In the genomic region with DNA sequence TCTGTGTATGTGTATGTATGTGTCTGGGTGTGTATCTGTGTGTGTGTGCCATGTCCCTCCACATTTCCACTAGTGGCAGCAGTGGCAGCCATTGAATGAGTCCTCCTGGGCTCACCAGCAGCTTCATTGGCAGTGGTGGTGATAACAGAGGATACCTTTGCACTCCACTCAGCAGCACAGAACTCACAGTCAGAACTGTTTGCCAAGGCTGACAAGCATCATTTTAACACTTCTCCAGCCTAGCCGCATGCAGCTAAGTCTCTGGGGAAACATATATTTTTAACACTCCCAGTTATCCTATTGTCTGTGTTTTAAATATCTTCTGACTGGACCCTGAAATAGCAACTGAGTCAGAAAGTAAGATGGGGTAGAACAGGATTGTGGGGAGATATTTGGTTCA, we compare ENCODE assay signal across 19 mouse cellular contexts. TPM values are rescaled to one million over a fixed set of nuclear protein-coding genes. Genes with fewer than 3 reads are reported as not detected.
DNase-seq lines count a peak whose midpoint lies in the region; ATAC-seq lines count a peak whose summit lies in the region.
"Had no signal": no experiment of that assay in that cellular context is flagged by ENCODE, and none has a peak within 500 bp of the region (broad histone marks: within the 10 kb centered on the region; RNA-seq: fewer than 3 reads in every experiment).

No protein-coding gene starts in this region.

- peak; percentile 76 for ATAC-seq in frontal cortex, adult (ENCODE audit: low TSS enrichment)
- ATAC-seq in hindbrain, embryonic 14.5 days (ENCODE audit: low FRiP score) = 0 out of 2 replicates have a peak, but pooled peaks have one; percentile 18
- ATAC-seq in neural tube, embryonic 13.5 days (ENCODE audit: low read depth) = peak; percentile 47; the same call in 1 of the 2 replicates
- ATAC-seq: activated CD4-positive, CD25-positive, alpha-beta regulatory T cell, adult 4 months; inflammation-experienced regulatory T-cells, adult 6 months; intestine, postnatal 0 days had no signal

- no peaks in the 10 kb centered on the region for H3K9me3 ChIP-seq in hindbrain, embryonic 14.5 days (ENCODE audit: control insufficient read depth, low read length)
- H3K9me3 ChIP-seq in hindbrain, embryonic 10.5 days = no peaks in the 10 kb centered on the region
- no peaks in the 10 kb centered on the region for H3K9me3 ChIP-seq in neural tube, embryonic 13.5 days
- H3K9me3 ChIP-seq: embryonic facial prominence, embryonic 13.5 days; forebrain, embryonic 12.5 days; heart, embryonic 12.5 days had no signal

- no peak overlapping the region for H3K9ac ChIP-seq in hindbrain, embryonic 14.5 days
- no peak overlapping the region for H3K9ac ChIP-seq in neural tube, embryonic 13.5 days
- H3K9ac ChIP-seq: embryonic facial prominence, embryonic 13.5 days; forebrain, embryonic 12.5 days; heart, embryonic 12.5 days had no signal

- no peaks in the 10 kb centered on the region for H3K27me3 ChIP-seq in hindbrain, embryonic 14.5 days (ENCODE audit: control insufficient read depth, insufficient read depth, low read length)
- H3K27me3 ChIP-seq in hindbrain, embryonic 10.5 days (ENCODE audit: insufficient read depth, poor library complexity, severe bottlenecking) = no peaks in the 10 kb centered on the region
- no peaks in the 10 kb centered on the region for H3K27me3 ChIP-seq in neural tube, embryonic 13.5 days
- H3K27me3 ChIP-seq: embryonic facial prominence, embryonic 13.5 days; heart, embryonic 12.5 days; Patski had no signal

- DNase-seq in frontal cortex, adult 2 months (ENCODE audit: extremely low spot score in 1 of 2, low spot score in 1 of 2) = no peak
- DNase-seq in hindbrain, embryonic 14.5 days (ENCODE audit: low spot score) = no peak
- no peak for DNase-seq in hindbrain, embryonic 10.5 days (ENCODE audit: low spot score)
- no peak for DNase-seq in neural tube, embryonic 10.5 days (ENCODE audit: extremely low spot score, low spot score)
- DNase-seq in urinary bladder, adult 18-20 months (ENCODE audit: low spot score in 2 of 2) = no peak
- DNase-seq: adrenal gland, adult 2 months; cerebellum, adult 11 months; cerebellum, adult 8-10 months; gastrocnemius, postnatal 10 days had no signal

- no peak overlapping the region for H3K4me2 ChIP-seq in hindbrain, embryonic 14.5 days (replicated peaks)
- H3K4me2 ChIP-seq in neural tube, embryonic 13.5 days = no peak overlapping the region
- H3K4me2 ChIP-seq: embryonic facial prominence, embryonic 13.5 days; forebrain, embryonic 12.5 days had no signal

- H3K4me1 ChIP-seq in hindbrain, embryonic 14.5 days (replicated peaks; ENCODE audit: control insufficient read depth, insufficient read depth, low read length) = no peaks in the 10 kb centered on the region
- no peaks in the 10 kb centered on the region for H3K4me1 ChIP-seq in hindbrain, embryonic 10.5 days (replicated peaks)
- no peaks in the 10 kb centered on the region for H3K4me1 ChIP-seq in neural tube, embryonic 13.5 days (replicated peaks)
- H3K4me1 ChIP-seq: embryonic facial prominence, embryonic 13.5 days had no signal

- no peak overlapping the region for H3K4me3 ChIP-seq in hindbrain, embryonic 14.5 days (replicated peaks; ENCODE audit: low read length)
- H3K4me3 ChIP-seq in hindbrain, embryonic 10.5 days = no peak overlapping the region
- H3K4me3 ChIP-seq in neural tube, embryonic 13.5 days = no peak overlapping the region
- H3K4me3 ChIP-seq: embryonic facial prominence, embryonic 13.5 days; forebrain, embryonic 12.5 days; heart, adult 2 months; heart, embryonic 12.5 days had no signal

- no peaks in the 10 kb centered on the region for H3K36me3 ChIP-seq in hindbrain, embryonic 14.5 days (replicated peaks; ENCODE audit: control insufficient read depth, insufficient read depth)
- H3K36me3 ChIP-seq in hindbrain, embryonic 10.5 days = no peaks in the 10 kb centered on the region
- H3K36me3 ChIP-seq in neural tube, embryonic 13.5 days = no peaks in the 10 kb centered on the region
- H3K36me3 ChIP-seq: embryonic facial prominence, embryonic 13.5 days; forebrain, embryonic 12.5 days; heart, embryonic 12.5 days had no signal

- no peak overlapping the region for H3K27ac ChIP-seq in hindbrain, embryonic 14.5 days
- H3K27ac ChIP-seq in hindbrain, embryonic 10.5 days = no peak overlapping the region
- H3K27ac ChIP-seq in neural tube, embryonic 13.5 days (replicated peaks) = no peak overlapping the region
- H3K27ac ChIP-seq: embryonic facial prominence, embryonic 13.5 days; forebrain, embryonic 12.5 days; heart, adult 2 months had no signal

- 72% methylated on average over 1 of the region's 1 CpGs for WGBS in hindbrain, embryonic 14.5 days
- 90% methylated on average over 1 of the region's 1 CpGs for WGBS in hindbrain, embryonic 10.5 days
- WGBS in neural tube, embryonic 13.5 days = 64% methylated on average over 1 of the region's 1 CpGs

RNA-seq across cellular contexts. Expression of gene Gdi2, which starts 13.9 kb away (rescaled TPM):
- polyA plus RNA-seq in frontal cortex, adult 2 months (2012; rRNA removed) = 201 and 228 TPM in 2 replicates
- 464 and 489 TPM in 2 replicates for polyA plus RNA-seq in hindbrain, embryonic 14.5 days (2014; fragmentation: Nextera tagmentation; extraction: Ambion mirVana)
- 423 and 447 TPM in 2 replicates for polyA plus RNA-seq in hindbrain, embryonic 10.5 days (2016; fragmentation: Nextera tagmentation; extraction: Ambion mirVana)
- polyA plus RNA-seq in neural tube, embryonic 13.5 days (2015; fragmentation: Nextera tagmentation; extraction: Ambion mirVana) = 450 and 461 TPM in 2 replicates

Comparison
In these comparisons a context has a peak if more than half of its experiments do, and no peak if none do; other contexts are left out.
1. ATAC-seq: peak in every context shown above with its lines; median percentile 76 in frontal cortex, adult; 47 in neural tube, embryonic 13.5 days; 18 in hindbrain, embryonic 14.5 days.